Mouse (Mus musculus): ENCODE measurements around the gene Fam172a. TPM values are rescaled to one million over a fixed set of nuclear protein-coding genes. Genes with fewer than 3 reads are reported as not detected.
A peak's percentile ranks its signal among the peaks of the same experiment; 100 is the strongest.
"Not testable (repeated sequence)": the region's sequence is repeated elsewhere in the genome, so short reads cannot be mapped to it uniquely, and the experiment has no call there.

The Fam172a gene
- 1 to 10 TPM; 7.3 to 7.6 TPM for total RNA-seq (2021)
- long read RNA-seq, experiment 1, partial matches to known transcripts = 0 of 2 reads
- long read RNA-seq, experiment 1, other reads (novel, unspliced or antisense) = 2 of 2 reads
- long read RNA-seq, experiment 2, partial matches to known transcripts = 0 of 6 reads
- long read RNA-seq, experiment 2, other reads (novel, unspliced or antisense) = 6 of 6 reads

DNA sequence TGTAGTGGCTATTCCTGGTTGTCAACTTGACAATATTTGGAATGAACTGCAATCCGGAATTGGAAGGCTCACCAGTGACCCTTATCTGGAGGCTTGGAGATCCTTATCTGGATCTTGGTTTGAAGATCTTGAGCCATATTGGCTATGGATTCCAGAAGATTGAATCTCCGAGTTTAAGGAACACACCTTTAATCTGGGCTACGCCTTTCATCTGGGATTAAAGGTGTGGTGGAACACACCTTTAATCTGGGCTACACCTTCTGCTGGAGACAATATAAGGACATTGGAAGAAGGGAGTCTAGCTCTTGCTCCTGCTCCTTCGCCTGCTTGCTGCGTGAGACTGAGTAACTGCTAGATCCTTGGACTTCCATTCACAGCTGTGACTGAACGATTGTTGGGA lies at the start of gene Fam172a:
Gene Fam172a (plus strand): TSS at position 301 of the 400 bp plus-strand sequence.
- DNase-seq; intact Hi-C loops (cut with DNase I): not testable (repeated sequence)

DNA sequence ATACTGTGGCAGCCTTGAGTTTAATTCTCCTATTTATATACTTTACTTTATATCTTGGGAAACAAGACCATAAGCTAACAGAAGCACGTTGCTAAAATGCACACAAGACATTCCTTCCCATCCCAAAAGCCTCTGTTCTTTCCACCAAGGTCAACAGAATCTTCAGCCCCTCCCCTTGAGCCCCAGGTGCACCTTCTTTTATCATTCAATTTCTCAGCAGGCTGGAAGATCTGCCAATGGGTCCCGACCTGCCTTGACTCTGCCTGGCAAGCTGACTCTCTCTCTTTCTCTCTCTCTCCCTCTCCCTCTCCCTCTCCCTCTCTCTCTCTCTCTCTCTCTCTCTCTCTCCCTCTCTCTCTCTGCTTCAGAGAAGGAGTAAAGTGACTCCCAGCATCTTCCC lies 13.2 kb upstream of the Fam172a start:
- intact Hi-C loops (cut with DNase I) = no loop called here

GRCm38 (mm10) chr13:77708514-77709013 lies 6.7 kb downstream of the Fam172a start:
- DNase-seq = peak; percentile 85 to 89
- intact Hi-C loops (cut with DNase I) = no loop called here

More for the DNA sequence above, 13.2 kb upstream of the Fam172a start:
- no peak for DNase-seq

DNA sequence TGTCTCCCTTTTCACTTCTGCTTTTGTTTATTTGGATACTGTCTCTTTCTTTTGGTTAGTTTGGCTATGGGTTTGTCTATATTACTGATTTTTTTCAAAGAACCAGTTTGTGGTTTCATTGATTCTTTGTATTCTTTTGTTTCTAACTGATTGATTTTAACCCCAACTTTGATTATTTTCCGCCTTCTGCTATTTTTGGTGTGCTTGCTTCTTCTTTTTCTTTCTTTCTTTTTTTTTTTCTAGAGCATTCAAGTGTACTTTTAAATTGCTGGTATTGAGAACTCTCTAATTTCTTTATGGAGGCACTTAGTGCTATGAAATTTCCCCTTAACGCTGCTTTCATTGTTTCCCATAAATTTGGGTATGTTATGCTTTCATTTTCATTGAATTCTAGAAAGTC lies 15.7 kb downstream of the Fam172a start:
- DNase-seq = no peak
- intact Hi-C loops (cut with DNase I) = no loop called here

- intact Hi-C loops (cut with DNase I) = no loop called here
- no peak for DNase-seq
Observed at GRCm38 (mm10) chr13:77742822-77743221, 41.0 kb downstream of the Fam172a start.

- intact Hi-C loops (cut with DNase I) = no loop called here
- DNase-seq = no peak
Observed at GRCm38 (mm10) chr13:77777606-77778005, 75.8 kb downstream of the Fam172a start.

- intact Hi-C loops (cut with DNase I); DNase-seq: not testable (repeated sequence)
Observed at GRCm38 (mm10) chr13:77807341-77807740, 105.5 kb downstream of the Fam172a start.

GRCm38 (mm10) chr13:77810449-77810848 lies 108.6 kb downstream of the Fam172a start:
- intact Hi-C loops (cut with DNase I) = no loop called here

GRCm38 (mm10) chr13:77826138-77826537 lies 124.3 kb downstream of the Fam172a start:
- intact Hi-C loops (cut with DNase I) = no loop called here

More at GRCm38 (mm10) chr13:77810449-77810848, 108.6 kb downstream of the Fam172a start:
- no peak for DNase-seq

DNA sequence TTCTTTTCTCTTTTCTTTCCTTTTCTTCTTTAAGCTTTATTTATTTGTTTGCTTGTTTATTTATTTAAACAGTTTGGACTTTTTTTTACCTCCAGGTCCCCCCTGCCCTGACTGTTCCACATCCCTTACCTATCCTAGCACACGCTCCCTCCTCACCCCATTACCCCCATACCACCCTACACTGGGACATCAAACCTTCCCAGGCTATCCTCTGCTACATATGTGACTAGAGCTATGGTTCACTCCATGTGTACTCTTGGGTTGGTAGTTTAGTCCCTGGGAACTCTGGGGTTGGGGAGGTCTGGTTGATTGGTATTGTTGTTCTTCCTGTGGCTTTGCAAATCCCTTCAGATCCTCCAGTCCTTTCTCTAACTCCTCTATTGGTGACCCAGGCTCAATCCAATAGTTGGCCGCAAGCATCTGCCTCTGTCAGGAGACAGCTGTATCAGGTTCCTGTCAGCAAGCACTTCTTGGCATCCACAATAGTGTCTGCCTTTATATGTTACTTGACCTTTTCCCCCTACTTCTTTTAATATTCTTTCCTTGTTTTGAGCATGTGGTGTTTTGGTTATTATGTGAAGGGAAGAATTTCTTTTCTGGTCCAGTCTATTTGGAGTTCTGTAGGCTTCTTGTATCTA lies 141.3 kb downstream of the Fam172a start:
- DNase-seq = no peak
- intact Hi-C loops (cut with DNase I) = no loop called here

More at GRCm38 (mm10) chr13:77826138-77826537, 124.3 kb downstream of the Fam172a start:
- no peak for DNase-seq

DNA sequence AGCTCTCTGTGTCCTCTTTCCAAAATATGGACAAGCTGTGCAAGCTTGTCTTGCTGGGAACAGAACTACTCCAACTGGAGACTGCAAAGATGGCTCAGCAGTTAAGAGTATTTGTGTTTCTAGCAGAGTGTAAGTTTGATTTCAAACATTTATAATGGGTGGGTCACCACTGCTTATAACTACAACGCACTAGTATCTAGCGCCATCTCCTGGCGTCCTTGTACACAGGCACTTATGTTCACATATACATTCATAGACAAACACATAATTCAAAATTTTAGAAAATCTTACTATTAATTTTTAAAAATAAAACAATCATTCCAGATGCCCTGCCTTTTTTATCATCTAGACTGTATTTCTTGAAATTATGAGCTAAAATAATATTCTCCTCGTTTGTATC lies 147.0 kb downstream of the Fam172a start:
- no peak for DNase-seq
- intact Hi-C loops (cut with DNase I) = no loop called here

DNA sequence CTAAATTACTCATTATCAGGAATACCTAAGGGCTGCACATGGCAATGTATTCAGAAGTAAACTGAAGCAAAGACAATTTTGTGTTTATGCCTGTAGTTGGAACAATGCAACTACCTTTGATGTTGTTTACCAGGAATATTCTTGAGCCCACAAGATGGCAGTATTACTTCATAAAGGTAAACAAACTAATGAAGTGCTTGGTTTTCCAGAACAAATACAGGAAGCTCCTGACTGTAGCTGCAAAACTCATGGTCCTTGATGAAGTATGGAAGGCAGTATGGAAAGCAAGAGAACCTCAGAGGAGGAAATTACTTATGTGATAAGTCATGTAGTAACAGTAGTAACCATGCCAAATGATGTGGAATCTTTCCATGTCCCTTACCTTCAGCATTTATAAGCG lies 163.0 kb downstream of the Fam172a start:
- intact Hi-C loops (cut with DNase I) = loop anchor here (10.0 kb wide), 1 partner anchor 320 kb away; no protein-coding TSS in a partner anchor
- no peak for DNase-seq

- no peak for DNase-seq
- intact Hi-C loops (cut with DNase I) = loop anchor here (10.0 kb wide), 1 partner anchor 316 kb away; no protein-coding TSS in a partner anchor
Observed at GRCm38 (mm10) chr13:77868314-77868713, 166.5 kb downstream of the Fam172a start.

DNA sequence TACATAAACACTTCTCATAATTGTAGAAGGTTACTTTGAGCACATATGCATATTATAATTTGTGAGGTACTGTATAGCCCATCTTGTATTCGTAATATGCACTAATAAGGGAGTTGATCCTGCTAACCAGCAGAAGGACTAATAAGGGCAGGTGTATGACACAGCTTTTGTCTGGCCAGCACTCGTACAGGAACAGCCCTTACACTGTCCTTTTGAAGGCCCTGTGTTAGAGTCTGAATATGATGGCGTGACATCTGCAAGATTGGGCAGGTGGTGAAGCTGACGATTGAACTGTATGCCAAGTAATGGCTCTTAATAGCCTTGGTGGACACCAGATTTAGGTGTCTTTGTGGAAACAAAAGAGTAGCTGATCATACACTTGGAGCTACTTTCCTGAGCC lies 176.3 kb downstream of the Fam172a start:
- intact Hi-C loops (cut with DNase I) = no loop called here
- DNase-seq = no peak

- intact Hi-C loops (cut with DNase I) = no loop called here
Observed at GRCm38 (mm10) chr13:77878545-77878944, 176.7 kb downstream of the Fam172a start.

GRCm38 (mm10) chr13:77897619-77898018 lies 195.8 kb downstream of the Fam172a start:
- intact Hi-C loops (cut with DNase I) = no loop called here
- DNase-seq = no peak

More at GRCm38 (mm10) chr13:77878545-77878944, 176.7 kb downstream of the Fam172a start:
- no peak for DNase-seq

- intact Hi-C loops (cut with DNase I) = no loop called here
- no peak for DNase-seq
Observed at GRCm38 (mm10) chr13:77898066-77898796, 196.4 kb downstream of the Fam172a start.

- intact Hi-C loops (cut with DNase I) = no loop called here
- DNase-seq = no peak
Observed at GRCm38 (mm10) chr13:77899725-77900124, 197.9 kb downstream of the Fam172a start.

GRCm38 (mm10) chr13:77900843-77901242 lies 199.0 kb downstream of the Fam172a start:
- intact Hi-C loops (cut with DNase I) = no loop called here
- DNase-seq = no peak

DNA sequence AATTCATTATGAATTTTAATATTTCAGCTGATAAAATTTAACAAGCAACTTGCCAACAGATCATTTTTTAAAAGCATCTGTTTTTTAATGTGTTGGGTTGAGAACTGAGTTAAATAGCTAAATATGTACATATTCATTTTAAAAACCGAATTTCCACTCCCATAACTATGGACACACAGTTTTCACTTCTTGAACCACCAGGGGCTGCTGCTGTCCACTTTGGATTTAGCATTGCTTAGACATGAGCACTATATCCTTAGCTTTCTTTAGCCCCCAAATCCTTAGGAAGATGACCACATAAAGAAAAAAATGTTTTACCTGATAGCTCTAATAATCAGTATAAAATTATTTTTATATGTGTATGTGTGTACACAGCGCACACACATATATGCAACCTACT lies 207.4 kb downstream of the Fam172a start:
- intact Hi-C loops (cut with DNase I) = no loop called here
- DNase-seq = no peak

- DNase-seq = no peak
- intact Hi-C loops (cut with DNase I) = no loop called here
Observed at GRCm38 (mm10) chr13:77922834-77923233, 221.0 kb downstream of the Fam172a start.
